Mouse (Mus musculus) intestine, embryonic 14.5 days (tissue): ENCODE measurements around the gene Vmn1r41. TPM values are rescaled to one million over a fixed set of nuclear protein-coding genes. Genes with fewer than 3 reads are reported as not detected.

Experiments used
- ATAC-seq: fragments of 200-750 bp; cut with Nextera tagmentation; replicated peaks from 2 replicates; pipeline ENCODE4 v1.8.0; 2017; ENCODE audit warnings: low read depth, moderate number of reproducible peaks, moderate TSS enrichment, moderate library complexity; ENCODE audit not compliant: low FRiP score, low TSS enrichment
- DNase-seq: peaks from one replicate; pipeline ENCODE4 v3.0.0-alpha.2; 2018; ENCODE audit warnings: low spot score
- H3K27ac ChIP-seq: fragments of 300-500 bp; sonication (generic); 2 replicates; pipeline ENCODE4 v1.5.1; 2014; ENCODE audit warnings: low read depth, mild to moderate bottlenecking, control low read depth
- H3K27me3 ChIP-seq: fragments of 300-500 bp; sonication (generic); replicated peaks from 2 replicates; pipeline ENCODE4 v1.6.1; 2014; ENCODE audit warnings: low read length, control low read depth; ENCODE audit not compliant: control insufficient read depth, insufficient read depth
- H3K36me3 ChIP-seq: fragments of 300-500 bp; sonication (generic); 2 replicates; pipeline ENCODE4 v1.6.1; 2014; ENCODE audit warnings: low read length, control low read depth; ENCODE audit not compliant: control insufficient read depth, insufficient read depth
- H3K4me1 ChIP-seq: fragments of 300-500 bp; sonication (generic); replicated peaks from 2 replicates; pipeline ENCODE4 v1.6.1; 2014; ENCODE audit warnings: low read length, control low read depth, mixed read lengths; ENCODE audit not compliant: control insufficient read depth, insufficient read depth
- H3K4me2 ChIP-seq: fragments of 300-500 bp; sonication (generic); 2 replicates; pipeline ENCODE4 v1.6.1; 2014; ENCODE audit warnings: low read length
- H3K4me3 ChIP-seq: fragments of 300-500 bp; sonication (generic); 2 replicates; pipeline ENCODE4 v1.5.1; 2014; ENCODE audit warnings: low read depth, low read length, control low read depth, mixed read lengths
- H3K9ac ChIP-seq: fragments of 300-500 bp; sonication (generic); 2 replicates; pipeline ENCODE4 v1.6.1; 2014; ENCODE audit warnings: mild to moderate bottlenecking, low read length
- H3K9me3 ChIP-seq: fragments of 300-500 bp; sonication (generic); 2 replicates; pipeline ENCODE4 v1.6.1; 2016; ENCODE audit warnings: low read length, control low read depth; ENCODE audit not compliant: control insufficient read depth
- WGBS: fragments of 180-500 bp; shearing (Covaris S2); extraction: QIAGEN DNeasy Blood & Tissue Kit; methylation state at CpG from one replicate; pipeline ENCODE4 v1.1.7; 2014; 5-methylcytosine and 5-hydroxymethylcytosine counted together
- polyA plus RNA-seq: library from polyadenylated mRNA; unstranded; fragments of >200 nt; fragmentation: Nextera tagmentation; extraction: Ambion mirVana; gene quantifications from 2 replicates; pipeline ENCODE4 v1.2.1, GENCODE M21; 2014

Gene Vmn1r41
- not detected in 2 replicates for polyA plus RNA-seq

DNA sequence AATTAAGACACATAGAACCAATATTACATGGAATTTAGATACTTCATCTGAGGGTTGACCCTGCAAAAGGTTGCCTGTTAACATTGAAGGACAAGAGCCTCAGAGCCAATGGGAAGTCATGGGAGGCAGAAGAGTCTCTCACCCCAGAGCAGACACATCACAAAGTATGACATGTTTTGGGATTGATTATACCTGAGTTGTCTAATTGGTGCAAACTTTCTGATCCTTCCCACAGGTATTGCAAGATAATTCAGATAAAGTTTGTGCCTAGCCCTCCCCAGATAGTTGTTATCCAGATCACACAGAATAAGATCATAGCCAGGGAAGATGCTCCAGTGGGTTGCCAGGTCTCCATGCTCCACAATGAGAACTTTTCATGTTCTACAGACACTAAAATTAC, at the start of gene Vmn1r41:
TSS of gene Vmn1r41 (plus strand) at position 301 of the 400 bp plus-strand sequence.
- Histone ChIP-seq H3K4me1 (no peaks in the 10 kb centered on the region), H3K4me3 (no peak within 1 kb of the TSS), H3K27ac (no peak within 1 kb of the TSS), H3K9me3 (0 out of 2 replicates have a peak, but pooled peaks cover 2% of the 10 kb centered on the region), H3K36me3 (no peaks in the 10 kb centered on the region), H3K9ac (no peak within 1 kb of the TSS), H3K27me3 (no peaks in the 10 kb centered on the region), H3K4me2 (no peak within 1 kb of the TSS)
- ATAC-seq (no peak), DNase-seq (no peak)

DNA sequence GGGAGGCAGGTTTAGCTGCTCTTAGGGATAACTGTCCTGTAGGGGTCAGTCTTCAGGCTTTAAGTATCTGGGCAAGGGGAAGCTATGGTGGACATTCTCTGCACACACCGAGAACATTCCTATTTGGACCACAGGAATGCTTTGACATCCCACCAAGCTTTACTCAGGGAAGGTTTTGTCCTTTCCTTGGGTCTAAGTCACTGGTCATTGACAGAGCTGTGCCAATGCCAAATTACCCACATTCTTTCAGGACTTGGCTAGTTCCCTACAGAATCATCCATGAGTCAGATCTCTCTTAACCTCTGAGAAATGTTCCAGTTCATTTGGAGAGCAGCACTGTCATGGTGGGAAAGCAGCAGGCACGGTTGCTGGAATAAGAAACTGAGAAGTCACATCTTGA, 33.9 kb upstream of the Vmn1r41 start:
- WGBS: 63% methylated on average over 2 of the region's 2 CpGs
- no peak for ATAC-seq
- no peak overlapping the region for H3K27ac ChIP-seq
- H3K9me3 ChIP-seq: no peaks in the 10 kb centered on the region
- no peaks in the 10 kb centered on the region for H3K27me3 ChIP-seq
- H3K36me3 ChIP-seq: no peaks in the 10 kb centered on the region
- H3K4me2 ChIP-seq: no peak overlapping the region
- no peaks in the 10 kb centered on the region for H3K4me1 ChIP-seq
- DNase-seq: no peak
- H3K9ac ChIP-seq: no peak overlapping the region
- no peak overlapping the region for H3K4me3 ChIP-seq

DNA sequence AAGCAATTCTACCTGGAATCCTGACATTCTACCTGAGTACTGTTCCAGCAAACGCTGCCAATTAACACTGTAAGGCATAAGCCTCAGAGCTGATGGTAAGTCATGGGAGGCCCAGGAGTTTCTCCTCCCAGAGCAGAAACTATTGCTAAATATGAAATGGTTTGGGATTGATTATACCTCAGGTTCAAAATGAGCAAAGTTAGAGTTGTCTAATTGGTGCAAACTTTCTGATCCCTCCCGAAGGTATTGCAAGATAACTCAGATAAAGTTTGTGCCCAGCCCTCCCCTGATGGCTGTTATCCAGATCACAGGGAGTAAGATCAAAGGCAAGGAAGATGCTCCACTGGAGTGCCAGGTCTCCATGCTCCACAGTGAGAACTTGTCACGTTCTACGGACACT, 33.3 kb upstream of the Vmn1r41 start, which contains the start of gene Vmn1r40:
TSS of gene Vmn1r40 (plus strand) at position 301 of the 400 bp plus-strand sequence.
- WGBS: 80% methylated on average over 4 of the region's 4 CpGs
- no peak for ATAC-seq
- no peak within 1 kb of the TSS for H3K4me3 ChIP-seq
- no peaks in the 10 kb centered on the region for H3K4me1 ChIP-seq
- no peak for DNase-seq
- H3K27me3 ChIP-seq: no peaks in the 10 kb centered on the region
- H3K9ac ChIP-seq: no peak within 1 kb of the TSS
- H3K4me2 ChIP-seq: no peak within 1 kb of the TSS
- no peak within 1 kb of the TSS for H3K27ac ChIP-seq
- no peaks in the 10 kb centered on the region for H3K36me3 ChIP-seq
- H3K9me3 ChIP-seq: no peaks in the 10 kb centered on the region

DNA sequence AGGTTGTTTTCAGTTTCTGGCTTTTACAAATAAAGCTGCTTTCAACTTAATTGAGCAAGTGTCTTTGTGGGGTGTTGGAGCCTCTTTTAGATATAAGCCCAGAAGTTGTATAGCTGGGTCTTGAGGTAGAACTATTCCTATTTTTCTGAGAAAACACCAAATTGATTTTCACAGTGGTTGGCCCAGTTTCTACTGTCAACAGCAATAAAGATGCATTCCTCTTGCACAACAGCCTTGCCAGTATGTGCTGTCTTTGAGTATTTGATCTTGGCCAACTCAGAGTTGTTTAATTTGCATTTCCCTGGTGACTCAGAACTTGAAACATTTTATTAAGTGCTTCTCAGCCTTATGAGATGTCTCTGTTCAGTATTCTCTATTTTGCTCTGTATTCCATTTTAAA, 22.5 kb upstream of the Vmn1r41 start:
- ATAC-seq (no peak), DNase-seq (no peak)

DNA sequence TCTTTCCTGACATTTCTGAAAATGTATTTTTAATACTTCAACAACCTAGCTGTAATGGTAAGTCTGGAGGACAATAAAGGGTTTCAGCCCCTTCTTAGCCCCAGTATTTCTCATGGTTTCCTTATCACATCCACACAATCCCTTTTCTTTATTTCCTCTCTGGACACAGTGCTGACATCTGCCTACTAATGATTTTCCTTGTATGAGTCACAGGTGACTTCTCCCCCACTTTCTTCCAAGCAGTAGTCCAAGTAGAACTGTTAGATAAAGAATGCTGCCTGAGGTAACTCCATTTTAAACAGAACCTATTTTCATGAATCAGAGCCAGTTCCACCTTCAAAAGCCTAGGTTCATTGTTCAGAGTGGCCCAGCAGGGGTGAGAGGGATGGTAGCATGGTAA, 2.2 kb downstream of the Vmn1r41 start:
- Histone ChIP-seq H3K36me3 (no peaks in the 10 kb centered on the region), H3K27me3 (no peaks in the 10 kb centered on the region), H3K4me1 (no peaks in the 10 kb centered on the region), H3K9ac (no peak overlapping the region), H3K27ac (no peak overlapping the region), H3K9me3 (0 out of 2 replicates have a peak, but pooled peaks cover 2% of the 10 kb centered on the region), H3K4me2 (no peak overlapping the region), H3K4me3 (no peak overlapping the region)
- no peak for DNase-seq
- ATAC-seq: no peak

More for the DNA sequence above, 22.5 kb upstream of the Vmn1r41 start:
- H3K27me3 ChIP-seq: no peaks in the 10 kb centered on the region
- no peak overlapping the region for H3K4me3 ChIP-seq
- H3K27ac ChIP-seq: no peak overlapping the region
- no peaks in the 10 kb centered on the region for H3K36me3 ChIP-seq
- H3K4me2 ChIP-seq: no peak overlapping the region
- H3K9me3 ChIP-seq: no peaks in the 10 kb centered on the region
- no peak overlapping the region for H3K9ac ChIP-seq
- no peaks in the 10 kb centered on the region for H3K4me1 ChIP-seq

DNA sequence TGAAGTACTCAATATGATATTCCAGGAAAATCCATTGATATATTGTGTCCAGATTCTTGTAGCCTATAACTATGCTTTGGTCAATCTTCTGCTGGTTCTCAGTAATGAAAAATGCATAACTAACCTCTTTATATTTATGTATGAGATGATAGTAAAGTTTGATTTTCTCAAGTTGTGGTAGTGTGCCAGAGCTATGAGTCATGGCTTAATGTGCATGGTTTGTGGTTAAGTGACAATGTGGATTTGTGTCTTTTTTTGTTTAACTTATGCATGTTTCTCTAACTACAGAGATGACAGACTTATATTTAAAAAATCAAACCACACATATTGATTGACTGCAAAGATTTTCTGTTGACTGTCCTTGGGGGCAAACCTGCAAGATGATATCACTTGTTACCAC, 49.7 kb downstream of the Vmn1r41 start:
- no peak overlapping the region for H3K4me3 ChIP-seq
- no peak for ATAC-seq
- DNase-seq: no peak
- no peak overlapping the region for H3K4me2 ChIP-seq
- H3K9ac ChIP-seq: no peak overlapping the region
- no peaks in the 10 kb centered on the region for H3K36me3 ChIP-seq
- H3K9me3 ChIP-seq: no peaks in the 10 kb centered on the region
- no peak overlapping the region for H3K27ac ChIP-seq
- H3K27me3 ChIP-seq: no peaks in the 10 kb centered on the region
- no peaks in the 10 kb centered on the region for H3K4me1 ChIP-seq

Other genes starting within 250 kb of the Vmn1r41 start
- 57.2 and 59.9 TPM in 2 replicates for gene Chchd6, start 145.1 kb upstream of the Vmn1r41 start, polyA plus RNA-seq
- 11.4 and 12.0 TPM in 2 replicates for gene Txnrd3, start 96.8 kb upstream of the Vmn1r41 start, polyA plus RNA-seq
- gene Vmn1r40, start 33.2 kb upstream of the Vmn1r41 start, polyA plus RNA-seq: not detected in 2 replicates
- not detected in 2 replicates for gene Vmn1r42, start 135.6 kb downstream of the Vmn1r41 start, polyA plus RNA-seq
- gene Vmn1r43, start 135.6 kb downstream of the Vmn1r41 start, polyA plus RNA-seq: not detected in 2 replicates
- not detected in 2 replicates for gene Vmn1r44, start 142.9 kb downstream of the Vmn1r41 start, polyA plus RNA-seq
- gene Vmn1r45, start 199.8 kb downstream of the Vmn1r41 start, polyA plus RNA-seq: not detected in 2 replicates
- not detected in 2 replicates for gene Vmn1r46, start 228.5 kb downstream of the Vmn1r41 start, polyA plus RNA-seq